Mouse (Mus musculus): ENCODE measurements around the gene Ash1l.

The Ash1l gene

GRCm38 (mm10) chr3:88950576-88951326 lies at the start of gene Ash1l, which contains the start of gene Dap3:
Gene Ash1l, plus strand, starts transcription at chr3:88950622.
Gene Dap3, minus strand, starts transcription at chr3:88951181.
- DNase-seq (ENCODE audit: low spot score in 2 of 2): peak; percentile 78 to 81

DNA sequence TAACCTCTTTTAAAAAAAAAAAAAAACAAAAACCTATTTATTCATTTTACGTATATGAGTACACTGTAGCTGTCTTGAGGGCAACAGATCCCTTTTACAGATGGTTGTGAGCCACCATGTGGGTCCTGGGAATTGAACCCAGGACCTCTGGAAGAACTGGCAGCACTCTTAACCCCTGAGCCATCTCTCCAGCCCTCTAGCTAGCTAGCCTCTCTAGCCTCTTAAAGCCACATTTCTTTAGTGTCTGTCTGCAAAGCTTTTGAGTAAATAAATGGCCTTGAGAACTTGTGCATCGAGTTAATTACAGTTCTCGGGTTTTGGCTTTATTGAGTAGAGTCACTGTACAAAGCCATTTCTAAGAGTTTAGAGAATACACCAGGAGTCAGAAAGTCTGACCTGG lies 45.6 kb upstream of the Ash1l start:
- no peak for DNase-seq (ENCODE audit: low spot score in 2 of 2)

DNA sequence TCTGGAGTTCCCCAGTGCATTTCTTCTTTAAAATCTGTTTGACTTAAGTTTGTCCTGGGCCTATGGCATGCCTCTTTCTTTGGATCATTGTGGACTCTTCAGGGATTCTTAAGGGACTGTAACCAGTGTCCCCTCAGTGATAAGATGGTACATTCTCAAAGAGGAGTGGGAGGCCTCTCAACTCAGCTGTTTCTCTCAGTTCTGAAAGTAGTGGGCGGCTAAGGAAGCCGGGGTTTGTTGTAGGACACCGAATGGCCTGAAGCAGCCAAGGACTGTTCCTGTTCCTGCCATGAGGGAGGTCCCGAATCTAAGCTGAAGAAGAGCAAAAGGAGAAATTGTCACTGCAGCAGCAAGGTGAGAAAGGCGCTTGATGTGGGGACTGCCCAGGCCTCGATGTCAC lies 45.2 kb upstream of the Ash1l start:
- no peak for DNase-seq (ENCODE audit: low spot score in 2 of 2)

DNA sequence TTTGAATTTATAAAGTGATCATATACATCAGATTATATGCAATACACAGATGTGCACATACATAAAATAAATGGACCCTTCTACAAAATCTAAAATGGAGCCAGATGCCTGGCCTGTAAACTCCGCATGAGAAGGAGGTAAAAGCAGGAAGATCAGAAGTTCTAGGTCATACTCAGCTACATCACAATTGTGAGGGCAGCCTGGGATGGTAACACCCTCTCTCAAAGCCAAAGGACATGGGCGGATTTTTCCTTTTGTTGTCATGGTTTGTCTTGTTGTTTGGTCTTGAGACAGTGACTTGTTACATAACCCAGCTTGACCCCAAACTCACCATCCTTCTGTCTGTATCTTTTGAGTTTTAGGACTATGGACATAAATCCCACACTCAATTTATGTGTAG lies 44.7 kb upstream of the Ash1l start:
- DNase-seq (ENCODE audit: low spot score in 2 of 2): no peak

- DNase-seq (ENCODE audit: low spot score in 2 of 2): no peak
Observed at GRCm38 (mm10) chr3:88906393-88907159, 43.8 kb upstream of the Ash1l start.

- DNase-seq (ENCODE audit: low spot score in 2 of 2): no peak
Observed at GRCm38 (mm10) chr3:88912585-88912984, 37.8 kb upstream of the Ash1l start.

DNA sequence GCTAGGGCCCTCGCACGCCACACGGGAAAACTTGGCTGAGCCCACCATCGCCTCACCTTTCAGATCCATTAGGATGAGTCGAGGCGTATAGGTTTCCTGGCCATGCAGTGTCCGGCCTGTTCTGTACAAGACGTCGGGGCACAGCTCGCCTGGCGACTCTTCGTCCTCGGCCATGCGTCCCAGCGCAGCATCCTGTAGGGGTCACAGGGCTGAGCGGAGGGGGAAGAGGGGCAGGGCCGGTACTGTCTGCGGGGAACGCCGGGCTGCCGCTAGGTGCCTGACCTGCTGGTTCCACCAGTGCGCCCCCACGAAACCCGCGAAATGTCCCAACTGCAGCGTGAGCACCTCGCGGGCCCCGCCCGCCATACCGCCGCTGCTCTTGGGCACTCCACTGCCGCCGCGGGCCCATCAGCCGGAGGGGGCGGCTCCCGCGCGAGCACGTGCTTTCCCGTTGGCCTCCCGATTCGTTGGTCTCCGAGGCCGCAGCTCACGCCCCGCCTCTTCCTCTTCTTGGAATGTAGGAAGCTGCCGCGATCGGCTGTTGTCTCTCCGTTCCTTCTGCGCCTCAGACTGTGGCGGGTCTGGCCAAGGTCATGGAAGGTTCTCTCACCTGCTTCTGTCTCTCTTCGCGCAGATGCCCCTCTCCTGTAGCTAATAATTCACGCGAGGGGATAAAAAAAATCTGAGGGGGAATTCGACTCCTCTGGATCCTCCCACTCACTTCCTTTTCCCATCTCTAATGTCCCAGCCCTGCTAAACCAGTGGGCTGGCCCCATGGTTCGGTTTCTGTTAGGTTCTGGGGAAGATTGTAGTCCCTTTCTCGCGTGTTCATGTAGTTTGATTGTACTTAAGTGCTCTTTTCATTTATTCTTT lies 36.7 kb upstream of the Ash1l start, which contains the start of gene Msto1:
TSS of gene Msto1 (minus strand) at position 489 of the 873 bp plus-strand sequence.
- peak; percentile 92 to 94 for DNase-seq (ENCODE audit: low spot score in 2 of 2)

DNA sequence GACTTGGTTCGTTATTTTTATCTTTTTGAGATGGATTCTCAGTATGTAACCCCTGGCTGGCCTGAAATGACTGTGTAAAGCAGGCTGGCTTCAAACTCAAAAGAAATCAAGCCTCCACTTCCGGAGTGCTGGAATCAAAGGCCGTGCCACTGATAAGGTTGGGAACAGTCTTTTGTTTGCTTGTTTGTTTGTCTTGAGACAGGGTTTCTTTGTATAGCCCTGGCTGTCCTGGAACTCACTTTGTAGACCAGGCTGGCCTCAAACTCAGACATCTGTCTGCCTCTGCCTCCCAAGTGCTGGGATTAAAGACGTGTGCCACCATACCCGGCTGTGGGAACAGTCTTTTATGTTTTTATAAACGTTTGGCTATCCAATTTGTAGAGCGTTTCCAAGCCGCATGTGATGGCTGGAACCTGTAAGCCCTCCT lies 36.0 kb upstream of the Ash1l start:
- DNase-seq (ENCODE audit: low spot score in 2 of 2): no peak

- no peak for DNase-seq (ENCODE audit: low spot score in 2 of 2)
Observed at GRCm38 (mm10) chr3:88918981-88919380, 31.4 kb upstream of the Ash1l start.

DNA sequence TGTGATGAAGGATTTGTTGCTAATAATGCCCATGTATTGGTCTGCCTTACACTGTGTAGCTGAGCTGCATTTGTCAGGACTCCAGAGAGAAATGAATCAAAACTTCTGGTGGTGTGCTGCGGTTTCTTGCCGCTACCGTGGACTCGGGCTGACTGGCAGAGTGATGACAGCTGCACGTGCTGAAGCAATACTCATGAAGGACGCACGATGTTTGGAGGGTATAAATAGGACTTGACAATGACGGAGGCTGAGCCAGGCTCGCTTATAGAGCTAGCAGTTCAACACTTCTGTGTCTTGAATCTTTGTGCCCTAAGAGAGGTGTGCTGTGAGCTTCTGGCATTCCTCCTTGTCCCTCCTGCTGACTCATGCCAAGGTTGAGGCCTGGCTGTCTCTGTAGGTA lies 29.0 kb upstream of the Ash1l start:
- no peak for DNase-seq (ENCODE audit: low spot score in 2 of 2)

- no peak for DNase-seq (ENCODE audit: low spot score in 2 of 2)
Observed at GRCm38 (mm10) chr3:88923989-88924591, 26.3 kb upstream of the Ash1l start.

GRCm38 (mm10) chr3:88925651-88926050 lies 24.8 kb upstream of the Ash1l start:
- no peak for DNase-seq (ENCODE audit: low spot score in 2 of 2)

- DNase-seq (ENCODE audit: low spot score in 2 of 2): no peak
Observed at GRCm38 (mm10) chr3:88929501-88929900, 20.9 kb upstream of the Ash1l start.

GRCm38 (mm10) chr3:88939071-88939470 lies 11.4 kb upstream of the Ash1l start:
- DNase-seq (ENCODE audit: low spot score in 2 of 2): no peak

DNA sequence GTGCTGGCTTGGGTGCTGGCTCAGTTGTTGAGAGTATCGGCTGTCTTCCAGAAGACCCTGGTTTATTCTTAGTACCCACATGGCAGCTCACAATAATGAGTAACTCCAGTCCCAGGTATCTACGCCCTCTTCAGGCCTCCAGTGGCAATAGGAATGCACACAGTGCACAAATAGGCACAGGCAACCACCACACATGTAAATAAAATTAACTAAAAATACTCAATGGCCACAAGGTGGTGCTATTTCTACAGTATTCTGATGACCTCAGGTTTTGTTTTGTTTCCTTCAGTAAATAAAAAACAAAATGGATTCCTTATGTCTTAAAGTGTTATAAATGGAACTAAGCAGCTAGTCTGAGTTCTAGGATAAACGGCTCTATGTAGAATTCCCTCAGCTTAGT lies 10.7 kb upstream of the Ash1l start:
- peak in 1 of 2 experiments; percentile 26 for DNase-seq (ENCODE audit: low spot score in 2 of 2)

GRCm38 (mm10) chr3:88942316-88942880 lies 8.0 kb upstream of the Ash1l start:
- DNase-seq (ENCODE audit: low spot score in 2 of 2): no peak

DNA sequence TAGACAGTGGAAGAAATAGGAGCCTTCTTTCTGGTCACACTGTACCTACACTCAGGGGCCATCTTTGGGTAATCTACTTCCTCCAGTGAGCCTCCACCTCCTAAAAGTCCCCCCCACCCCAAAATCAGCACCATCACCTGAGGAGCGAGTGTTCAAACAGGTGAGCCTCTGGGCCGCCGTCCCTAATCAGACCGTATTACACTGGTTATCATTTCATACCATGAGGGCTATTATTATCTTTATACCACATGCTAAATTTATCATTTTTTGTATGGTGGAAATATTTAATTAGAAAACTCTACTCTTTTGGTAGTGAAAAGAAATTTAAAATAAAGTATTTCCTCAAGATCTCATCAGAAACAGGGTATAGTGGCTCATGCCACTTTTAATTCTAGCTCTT lies 6.3 kb upstream of the Ash1l start:
- no peak for DNase-seq (ENCODE audit: low spot score in 2 of 2)

DNA sequence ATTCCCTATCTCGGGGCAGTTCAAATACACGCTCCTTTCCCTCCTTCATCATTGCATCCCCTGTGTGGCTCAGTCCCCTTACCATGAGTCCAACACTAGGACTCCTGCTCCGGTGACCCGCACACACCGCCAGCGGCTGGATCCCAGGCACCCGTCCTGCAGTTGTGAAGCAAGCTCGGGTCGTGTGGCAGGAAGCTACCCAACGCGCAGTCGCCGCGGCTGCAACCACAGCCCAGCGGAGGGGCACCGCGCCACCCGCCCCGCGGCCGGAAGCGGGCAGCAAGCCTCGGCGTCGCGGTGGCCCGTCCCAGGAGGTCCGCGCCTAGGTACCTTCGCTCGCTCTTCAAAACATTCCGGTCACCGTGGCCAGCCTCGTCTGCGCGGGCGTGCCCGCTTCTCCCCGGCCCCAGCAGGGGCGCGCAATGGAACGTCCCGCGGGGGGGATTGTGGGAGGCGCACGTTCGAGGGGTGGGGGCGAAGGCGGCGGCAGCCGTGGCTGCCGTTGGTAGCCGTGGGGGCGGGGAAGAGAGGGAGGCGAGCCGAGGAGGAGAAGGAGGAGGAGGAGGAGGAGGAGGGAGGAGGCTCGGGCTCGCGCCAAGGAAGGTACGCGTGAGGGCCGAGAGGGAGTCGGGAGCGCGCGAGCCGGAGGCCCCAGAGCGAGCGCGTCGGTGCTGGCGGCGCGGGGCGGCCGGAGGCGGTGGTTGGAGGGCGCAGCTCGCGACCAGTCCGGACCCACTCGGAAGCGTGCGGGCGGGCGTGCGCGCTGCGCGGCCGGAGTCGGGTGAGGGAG lies 441 bp upstream of the Ash1l start:
- DNase-seq (ENCODE audit: low spot score in 2 of 2): peak; percentile 84 to 88

DNA sequence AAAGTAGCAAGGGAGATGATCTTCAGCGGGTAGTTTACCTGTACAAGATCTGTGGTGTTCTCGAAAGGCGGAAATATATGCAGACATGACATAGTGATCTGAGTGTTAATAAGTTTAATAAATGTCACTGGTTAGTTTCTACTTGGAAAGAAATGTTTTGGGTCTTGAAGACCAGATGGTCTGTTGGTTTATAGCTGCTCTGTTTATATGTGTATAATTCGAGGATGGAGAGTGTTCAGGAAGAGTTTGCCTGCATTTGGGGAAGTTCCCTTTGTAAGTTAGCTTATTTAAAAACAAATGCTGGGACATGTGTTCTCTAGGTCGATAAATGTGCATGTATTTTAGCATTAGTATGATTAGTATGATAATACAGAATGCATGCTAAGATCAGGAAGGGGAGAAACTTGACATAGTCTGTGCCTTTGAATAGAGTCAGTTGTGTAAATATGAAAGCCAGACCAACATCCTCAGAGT lies 942 bp downstream of the Ash1l start:
- DNase-seq (ENCODE audit: low spot score in 2 of 2): no peak

DNA sequence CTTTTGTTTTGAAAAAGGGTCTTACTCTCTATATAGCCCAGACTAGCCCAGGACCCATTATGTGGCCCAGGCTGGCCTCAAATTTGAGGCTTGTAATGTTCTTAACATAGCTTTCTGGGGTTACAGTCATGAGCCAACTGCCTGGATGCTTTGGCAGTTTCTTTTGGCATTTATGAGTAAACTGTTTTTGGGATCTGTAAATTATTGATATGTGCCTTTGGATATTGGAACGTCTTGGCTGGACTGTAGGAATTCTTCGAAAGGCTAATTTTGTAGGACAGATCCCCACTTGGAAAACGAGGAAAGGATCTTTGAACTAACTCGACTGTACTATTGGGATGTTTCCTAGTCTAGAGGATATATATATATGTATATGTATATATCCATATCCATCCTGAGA lies 2.8 kb downstream of the Ash1l start:
- DNase-seq (ENCODE audit: low spot score in 2 of 2): no peak

All from heart, adult 9 months (tissue).